In genomic region chr8:12381111-12381510, GRCm38 (mm10) we compare ENCODE assay signal across 27 mouse cellular contexts. TPM values are rescaled to one million over a fixed set of nuclear protein-coding genes. Genes with fewer than 3 reads are reported as not detected.
A peak's percentile ranks its signal among the peaks of the same experiment; 100 is the strongest.
DNase-seq lines count a peak whose midpoint lies in the region; ATAC-seq and TF ChIP-seq lines count a peak whose summit lies in the region.
"Had no signal": no experiment of that assay in that cellular context is flagged by ENCODE, and none has a peak within 500 bp of the region (broad histone marks: within the 10 kb centered on the region; RNA-seq: fewer than 3 reads in every experiment).

No protein-coding gene starts in this region.

- H3K27me3 ChIP-seq in forebrain, embryonic 10.5 days (ENCODE audit: poor library complexity, severe bottlenecking): peaks cover 76% of the 10 kb centered on the region
- peaks cover 22% of the 10 kb centered on the region for H3K27me3 ChIP-seq in forebrain, postnatal 0 days (ENCODE audit: insufficient read depth, low read length)
- peaks cover 89% of the 10 kb centered on the region for H3K27me3 ChIP-seq in intestine, embryonic 14.5 days (replicated peaks; ENCODE audit: control insufficient read depth, insufficient read depth, low read length)
- H3K27me3 ChIP-seq in intestine, postnatal 0 days (replicated peaks; ENCODE audit: control insufficient read depth, insufficient read depth, low read length): peaks cover 70% of the 10 kb centered on the region
- peaks cover 73% of the 10 kb centered on the region for H3K27me3 ChIP-seq in limb, embryonic 10.5 days (ENCODE audit: low read depth, poor library complexity, severe bottlenecking)

- no peaks in the 10 kb centered on the region for H3K36me3 ChIP-seq in forebrain, embryonic 10.5 days (replicated peaks)
- H3K36me3 ChIP-seq in forebrain, postnatal 0 days (ENCODE audit: insufficient read depth): no peaks in the 10 kb centered on the region
- no peaks in the 10 kb centered on the region for H3K36me3 ChIP-seq in intestine, embryonic 14.5 days (ENCODE audit: control insufficient read depth, insufficient read depth, low read length)
- no peaks in the 10 kb centered on the region for H3K36me3 ChIP-seq in intestine, postnatal 0 days (ENCODE audit: control insufficient read depth, insufficient read depth)
- H3K36me3 ChIP-seq in limb, embryonic 10.5 days: no peaks in the 10 kb centered on the region
- H3K36me3 ChIP-seq: embryonic facial prominence, embryonic 10.5 days; embryonic facial prominence, embryonic 12.5 days; forebrain, embryonic 12.5 days; G1E had no signal

- H3K9me3 ChIP-seq in forebrain, embryonic 10.5 days: no peaks in the 10 kb centered on the region
- no peaks in the 10 kb centered on the region for H3K9me3 ChIP-seq in forebrain, postnatal 0 days (ENCODE audit: low read length)
- no peaks in the 10 kb centered on the region for H3K9me3 ChIP-seq in intestine, embryonic 14.5 days (ENCODE audit: control insufficient read depth, low read length)
- no peaks in the 10 kb centered on the region for H3K9me3 ChIP-seq in intestine, postnatal 0 days (ENCODE audit: control insufficient read depth)
- H3K9me3 ChIP-seq in limb, embryonic 10.5 days (replicated peaks): no peaks in the 10 kb centered on the region
- H3K9me3 ChIP-seq: embryonic facial prominence, embryonic 10.5 days; embryonic facial prominence, embryonic 12.5 days; forebrain, embryonic 12.5 days had no signal

- TF ChIP-seq CTCF in forebrain, postnatal 0 days (IDR thresholded peaks at IDR 0.05; ENCODE audit: low read depth): no peak
- TF ChIP-seq CTCF in intestine, postnatal 0 days (IDR thresholded peaks at IDR 0.05; ENCODE audit: low read depth): no peak

- no peak overlapping the region for H3K27ac ChIP-seq in forebrain, embryonic 10.5 days
- no peak overlapping the region for H3K27ac ChIP-seq in forebrain, postnatal 0 days (ENCODE audit: low read depth, low read length)
- no peak overlapping the region for H3K27ac ChIP-seq in intestine, embryonic 14.5 days (ENCODE audit: low read depth)
- H3K27ac ChIP-seq in intestine, postnatal 0 days (ENCODE audit: low read depth, low read length): no peak overlapping the region
- no peak overlapping the region for H3K27ac ChIP-seq in limb, embryonic 10.5 days
- H3K27ac ChIP-seq: embryonic facial prominence, embryonic 10.5 days; embryonic facial prominence, embryonic 12.5 days; forebrain, embryonic 12.5 days had no signal

- peaks cover 40% of the 10 kb centered on the region for H3K4me1 ChIP-seq in forebrain, embryonic 10.5 days
- peaks cover 7% of the 10 kb centered on the region; the same call in 1 of the 2 replicates for H3K4me1 ChIP-seq in forebrain, postnatal 0 days (ENCODE audit: insufficient read depth)
- peaks cover 17% of the 10 kb centered on the region for H3K4me1 ChIP-seq in intestine, embryonic 14.5 days (replicated peaks; ENCODE audit: control insufficient read depth, insufficient read depth, low read length)
- H3K4me1 ChIP-seq in intestine, postnatal 0 days (replicated peaks; ENCODE audit: control insufficient read depth, insufficient read depth, low read length): no peaks in the 10 kb centered on the region
- peaks cover 30% of the 10 kb centered on the region for H3K4me1 ChIP-seq in limb, embryonic 10.5 days

- no peak for ATAC-seq in forebrain, postnatal 0 days
- no peak for ATAC-seq in intestine, embryonic 14.5 days (replicated peaks; ENCODE audit: low FRiP score, low TSS enrichment, low read depth)
- ATAC-seq in intestine, postnatal 0 days: no peak
- ATAC-seq: activated CD4-positive, CD25-positive, alpha-beta regulatory T cell, adult 4 months; CD4-positive, CD25-positive, alpha-beta regulatory T cell, adult 4 months; forebrain, embryonic 16.5 days; Patski had no signal

- no peak overlapping the region for H3K4me2 ChIP-seq in forebrain, postnatal 0 days (ENCODE audit: low read depth)
- no peak overlapping the region for H3K4me2 ChIP-seq in intestine, embryonic 14.5 days (ENCODE audit: low read length)
- H3K4me2 ChIP-seq in intestine, postnatal 0 days (replicated peaks; ENCODE audit: low read depth): no peak overlapping the region
- H3K4me2 ChIP-seq: embryonic facial prominence, embryonic 12.5 days; forebrain, embryonic 12.5 days had no signal

- no peak overlapping the region for H3K9ac ChIP-seq in forebrain, postnatal 0 days
- no peak overlapping the region for H3K9ac ChIP-seq in intestine, embryonic 14.5 days (ENCODE audit: low read length)
- H3K9ac ChIP-seq in intestine, postnatal 0 days (ENCODE audit: low read depth, low read length): no peak overlapping the region
- H3K9ac ChIP-seq: embryonic facial prominence, embryonic 12.5 days; forebrain, embryonic 12.5 days had no signal

- H3K4me3 ChIP-seq in forebrain, embryonic 10.5 days: no peak overlapping the region
- no peak overlapping the region for H3K4me3 ChIP-seq in forebrain, postnatal 0 days (ENCODE audit: low read depth, low read length)
- no peak overlapping the region for H3K4me3 ChIP-seq in intestine, embryonic 14.5 days (ENCODE audit: low read depth, low read length)
- H3K4me3 ChIP-seq in intestine, postnatal 0 days (ENCODE audit: low read depth, low read length): no peak overlapping the region
- H3K4me3 ChIP-seq in limb, embryonic 10.5 days: no peak overlapping the region
- H3K4me3 ChIP-seq: embryonic facial prominence, embryonic 10.5 days; embryonic facial prominence, embryonic 12.5 days; forebrain, embryonic 12.5 days had no signal

- 78% methylated on average over 3 of the region's 3 CpGs for WGBS in forebrain, embryonic 10.5 days
- 83% methylated on average over 3 of the region's 3 CpGs for WGBS in forebrain, postnatal 0 days
- 54% methylated on average over 3 of the region's 3 CpGs for WGBS in intestine, embryonic 14.5 days
- 55% methylated on average over 3 of the region's 3 CpGs for WGBS in intestine, postnatal 0 days
- 75% methylated on average over 3 of the region's 3 CpGs for WGBS in limb, embryonic 10.5 days

- peak; percentile 9 for DNase-seq in forebrain, embryonic 10.5 days (ENCODE audit: extremely low spot score, low spot score)
- no peak for DNase-seq in forebrain, postnatal 0 days
- peak; percentile 59 for DNase-seq in heart, adult 11 months
- DNase-seq in heart, adult 18-20 months: no peak
- DNase-seq in intestine, embryonic 14.5 days (ENCODE audit: low spot score): peak; percentile 42
- peak; percentile 25 for DNase-seq in limb, embryonic 10.5 days (ENCODE audit: low spot score)
- DNase-seq: adrenal gland, adult 8-10 months; adrenal gland, postnatal 14 days; adrenal gland, postnatal 36 days; B cell, adult 2 months; cerebellum, adult 11-12 months; cerebellum, adult 2 months; cerebellum, adult 9-10 months; cerebellum, postnatal 10 days; cerebellum, postnatal 25 days had no signal

RNA-seq across cellular contexts. Expression of gene Sox1, which starts 14.0 kb away (rescaled TPM):
- 4.2 and 4.3 TPM in 2 replicates for polyA plus RNA-seq in forebrain, embryonic 10.5 days (2016; fragmentation: Nextera tagmentation; extraction: Ambion mirVana)
- 22.5 and 36.5 TPM in 2 replicates for total RNA-seq in forebrain, postnatal 0 days (2014; rRNA removed)
- 2.6 and 4.3 TPM in 2 replicates for polyA plus RNA-seq in forebrain, postnatal 0 days (2015; fragmentation: Nextera tagmentation; extraction: Ambion mirVana)
- not detected for total RNA-seq in heart, adult 18-20 months (2021)
- polyA plus RNA-seq in intestine, embryonic 14.5 days (2014; fragmentation: Nextera tagmentation; extraction: Ambion mirVana): 0.05 TPM in 1 of 2 replicates, not detected in the other
- polyA plus RNA-seq in intestine, postnatal 0 days (2015; fragmentation: Nextera tagmentation; extraction: Ambion mirVana): not detected in 2 replicates
- polyA plus RNA-seq in limb, embryonic 10.5 days (2016; fragmentation: Nextera tagmentation; extraction: Ambion mirVana): not detected in 2 replicates
- total RNA-seq: adrenal gland, adult 18-20 months; adrenal gland, adult 8-10 months; adrenal gland, postnatal 14 days; adrenal gland, postnatal 36 days; CH12.LX had no signal
- polyA plus RNA-seq: activated CD4-positive, CD25-positive, alpha-beta regulatory T cell, adult 4 months; CD4-positive, CD25-positive, alpha-beta regulatory T cell, adult 4 months; embryonic facial prominence, embryonic 14.5 days; G1E; Patski had no signal

Comparison
In these comparisons a context has a peak if more than half of its experiments do, and no peak if none do; other contexts are left out.
1. DNase-seq: peak in forebrain, embryonic 10.5 days (single experiment), heart, adult 11 months (single experiment), intestine, embryonic 14.5 days (single experiment) and limb, embryonic 10.5 days (single experiment); none in forebrain, postnatal 0 days (single experiment) and heart, adult 18-20 months (0 of 2).